Mouse (Mus musculus): Measurements from ENCODE around the gene Atp5s. TPM values are rescaled to one million over a fixed set of nuclear protein-coding genes. Genes with fewer than 3 reads are reported as not detected.

Atp5s gene
- polyA plus RNA-seq, 1 experiment from 2014 or later = 22.2 TPM

GRCm38 (mm10) chr12:69688368-69688767 is 36.4 kb upstream of the Atp5s start:
- ATAC-seq (ENCODE audit: low FRiP score) (no peak), DNase-seq (ENCODE audit: low spot score) (no peak)
- H3K36me3 ChIP-seq (ENCODE audit: control insufficient read depth, insufficient read depth, low read length) = no peaks in the 10 kb centered on the region
- 86% methylated on average over 2 of the region's 2 CpGs for WGBS
- H3K4me2 ChIP-seq (replicated peaks; ENCODE audit: low read depth, low read length) = no peak overlapping the region
- no peak overlapping the region for H3K9ac ChIP-seq (ENCODE audit: low read depth, low read length)
- no peaks in the 10 kb centered on the region for H3K27me3 ChIP-seq (ENCODE audit: control insufficient read depth, insufficient read depth, low read length)
- H3K4me3 ChIP-seq (ENCODE audit: low read depth, low read length) = no peak overlapping the region
- H3K9me3 ChIP-seq (ENCODE audit: control insufficient read depth, low read length) = no peaks in the 10 kb centered on the region
- H3K27ac ChIP-seq (ENCODE audit: low read depth, low read length) = no peak overlapping the region
- no peaks in the 10 kb centered on the region for H3K4me1 ChIP-seq (replicated peaks; ENCODE audit: control insufficient read depth, insufficient read depth, low read length)

- DNase-seq (ENCODE audit: low spot score) = no peak
These were observed 35.7 kb upstream of the Atp5s start for GRCm38 (mm10) chr12:69689094-69689493.

GRCm38 (mm10) chr12:69690714-69691113 is 34.0 kb upstream of the Atp5s start:
- WGBS = 92% methylated on average over 4 of the region's 4 CpGs
- Histone ChIP-seq H3K4me1 (replicated peaks; ENCODE audit: control insufficient read depth, insufficient read depth, low read length) (no peaks in the 10 kb centered on the region), H3K36me3 (ENCODE audit: control insufficient read depth, insufficient read depth, low read length) (no peaks in the 10 kb centered on the region), H3K9me3 (ENCODE audit: control insufficient read depth, low read length) (no peaks in the 10 kb centered on the region), H3K4me3 (ENCODE audit: low read depth, low read length) (no peak overlapping the region), H3K4me2 (replicated peaks; ENCODE audit: low read depth, low read length) (no peak overlapping the region), H3K27me3 (ENCODE audit: control insufficient read depth, insufficient read depth, low read length) (no peaks in the 10 kb centered on the region), H3K9ac (ENCODE audit: low read depth, low read length) (no peak overlapping the region), H3K27ac (ENCODE audit: low read depth, low read length) (no peak overlapping the region)
- DNase-seq (ENCODE audit: low spot score) (no peak), ATAC-seq (ENCODE audit: low FRiP score) (no peak)

More at GRCm38 (mm10) chr12:69689094-69689493, 35.7 kb upstream of the Atp5s start:
- H3K4me3 ChIP-seq (ENCODE audit: low read depth, low read length) = no peak overlapping the region
- H3K27me3 ChIP-seq (ENCODE audit: control insufficient read depth, insufficient read depth, low read length) = no peaks in the 10 kb centered on the region
- no peak for ATAC-seq (ENCODE audit: low FRiP score)
- H3K9me3 ChIP-seq (ENCODE audit: control insufficient read depth, low read length) = no peaks in the 10 kb centered on the region
- no peaks in the 10 kb centered on the region for H3K36me3 ChIP-seq (ENCODE audit: control insufficient read depth, insufficient read depth, low read length)
- H3K9ac ChIP-seq (ENCODE audit: low read depth, low read length) = no peak overlapping the region
- no peak overlapping the region for H3K4me2 ChIP-seq (replicated peaks; ENCODE audit: low read depth, low read length)
- H3K27ac ChIP-seq (ENCODE audit: low read depth, low read length) = no peak overlapping the region
- H3K4me1 ChIP-seq (replicated peaks; ENCODE audit: control insufficient read depth, insufficient read depth, low read length) = no peaks in the 10 kb centered on the region

GRCm38 (mm10) chr12:69693471-69693870 is 31.3 kb upstream of the Atp5s start:
- no peak for ATAC-seq (ENCODE audit: low FRiP score)
- WGBS = 83% methylated on average over 17 of the region's 17 CpGs
- DNase-seq (ENCODE audit: low spot score) = no peak

DNA sequence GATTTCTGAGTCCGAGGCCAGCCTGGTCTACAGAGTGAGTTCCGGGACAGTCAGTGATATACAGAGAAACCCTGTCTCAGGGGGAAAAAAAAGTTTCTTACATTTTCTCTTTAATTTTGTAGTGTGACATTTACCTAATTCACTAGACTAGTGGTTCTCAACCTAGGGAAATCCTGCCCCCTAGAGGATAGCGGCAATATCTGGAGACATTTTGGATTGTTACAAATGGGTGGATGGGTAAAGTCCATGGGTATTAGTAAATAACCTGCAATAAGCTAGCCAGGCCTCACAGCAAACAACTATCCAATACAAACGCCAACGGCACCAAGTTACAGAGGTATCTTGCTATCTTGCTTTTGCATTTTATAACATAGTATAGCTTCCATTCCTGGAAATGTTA is 28.0 kb upstream of the Atp5s start:
- no peaks in the 10 kb centered on the region for H3K36me3 ChIP-seq (ENCODE audit: control insufficient read depth, insufficient read depth, low read length)
- 80% methylated on average over 5 of the region's 5 CpGs for WGBS
- H3K27ac ChIP-seq (ENCODE audit: low read depth, low read length) = no peak overlapping the region
- no peaks in the 10 kb centered on the region for H3K4me1 ChIP-seq (replicated peaks; ENCODE audit: control insufficient read depth, insufficient read depth, low read length)
- H3K4me2 ChIP-seq (replicated peaks; ENCODE audit: low read depth, low read length) = no peak overlapping the region
- no peaks in the 10 kb centered on the region for H3K27me3 ChIP-seq (ENCODE audit: control insufficient read depth, insufficient read depth, low read length)
- ATAC-seq (ENCODE audit: low FRiP score) = no peak
- peak; percentile 52 for DNase-seq (ENCODE audit: low spot score)
- H3K9me3 ChIP-seq (ENCODE audit: control insufficient read depth, low read length) = no peaks in the 10 kb centered on the region
- H3K4me3 ChIP-seq (ENCODE audit: low read depth, low read length) = no peak overlapping the region
- H3K9ac ChIP-seq (ENCODE audit: low read depth, low read length) = no peak overlapping the region

More at GRCm38 (mm10) chr12:69693471-69693870, 31.3 kb upstream of the Atp5s start:
- Histone ChIP-seq H3K4me3 (ENCODE audit: low read depth, low read length) (no peak overlapping the region), H3K9me3 (ENCODE audit: control insufficient read depth, low read length) (no peaks in the 10 kb centered on the region), H3K27ac (ENCODE audit: low read depth, low read length) (no peak overlapping the region), H3K27me3 (ENCODE audit: control insufficient read depth, insufficient read depth, low read length) (no peaks in the 10 kb centered on the region), H3K36me3 (ENCODE audit: control insufficient read depth, insufficient read depth, low read length) (no peaks in the 10 kb centered on the region), H3K9ac (ENCODE audit: low read depth, low read length) (no peak overlapping the region), H3K4me1 (replicated peaks; ENCODE audit: control insufficient read depth, insufficient read depth, low read length) (no peaks in the 10 kb centered on the region), H3K4me2 (replicated peaks; ENCODE audit: low read depth, low read length) (no peak overlapping the region)

DNA sequence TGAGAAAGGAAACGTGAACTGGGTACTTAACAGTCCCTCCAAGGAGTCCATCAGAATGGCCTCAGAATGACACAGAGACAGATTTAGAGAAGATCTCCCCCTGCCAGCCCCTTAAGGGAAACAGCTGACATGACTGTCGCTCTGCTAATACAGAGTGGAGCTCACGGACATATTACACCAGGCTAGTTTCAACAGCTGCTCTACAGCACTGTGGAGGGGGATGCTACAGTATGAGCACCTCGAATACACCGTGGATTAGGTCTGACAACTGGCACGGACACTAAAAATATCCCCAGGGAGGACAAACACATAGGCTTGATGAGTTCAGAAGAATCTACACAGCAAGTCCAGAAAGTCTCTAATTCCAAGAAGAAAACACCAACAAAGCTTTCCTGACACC is 26.4 kb upstream of the Atp5s start:
- no peak overlapping the region for H3K9ac ChIP-seq (ENCODE audit: low read depth, low read length)
- WGBS = 92% methylated on average over 6 of the region's 6 CpGs
- ATAC-seq (ENCODE audit: low FRiP score) (no peak), DNase-seq (ENCODE audit: low spot score) (no peak)
- no peaks in the 10 kb centered on the region for H3K27me3 ChIP-seq (ENCODE audit: control insufficient read depth, insufficient read depth, low read length)
- H3K4me2 ChIP-seq (replicated peaks; ENCODE audit: low read depth, low read length) = no peak overlapping the region
- H3K4me1 ChIP-seq (replicated peaks; ENCODE audit: control insufficient read depth, insufficient read depth, low read length) = no peaks in the 10 kb centered on the region
- H3K4me3 ChIP-seq (ENCODE audit: low read depth, low read length) = no peak overlapping the region
- no peak overlapping the region for H3K27ac ChIP-seq (ENCODE audit: low read depth, low read length)
- H3K36me3 ChIP-seq (ENCODE audit: control insufficient read depth, insufficient read depth, low read length) = no peaks in the 10 kb centered on the region
- H3K9me3 ChIP-seq (ENCODE audit: control insufficient read depth, low read length) = no peaks in the 10 kb centered on the region

- Histone ChIP-seq H3K9ac (ENCODE audit: low read depth, low read length) (no peak overlapping the region), H3K27ac (ENCODE audit: low read depth, low read length) (no peak overlapping the region), H3K4me1 (replicated peaks; ENCODE audit: control insufficient read depth, insufficient read depth, low read length) (no peaks in the 10 kb centered on the region), H3K4me2 (replicated peaks; ENCODE audit: low read depth, low read length) (no peak overlapping the region), H3K9me3 (ENCODE audit: control insufficient read depth, low read length) (no peaks in the 10 kb centered on the region), H3K4me3 (ENCODE audit: low read depth, low read length) (no peak overlapping the region), H3K36me3 (ENCODE audit: control insufficient read depth, insufficient read depth, low read length) (no peaks in the 10 kb centered on the region), H3K27me3 (ENCODE audit: control insufficient read depth, insufficient read depth, low read length) (no peaks in the 10 kb centered on the region)
- DNase-seq (ENCODE audit: low spot score) = no peak
- 86% methylated on average over 11 of the region's 11 CpGs for WGBS
- no peak for ATAC-seq (ENCODE audit: low FRiP score)
These were observed 19.8 kb upstream of the Atp5s start for GRCm38 (mm10) chr12:69704799-69705458.

DNA sequence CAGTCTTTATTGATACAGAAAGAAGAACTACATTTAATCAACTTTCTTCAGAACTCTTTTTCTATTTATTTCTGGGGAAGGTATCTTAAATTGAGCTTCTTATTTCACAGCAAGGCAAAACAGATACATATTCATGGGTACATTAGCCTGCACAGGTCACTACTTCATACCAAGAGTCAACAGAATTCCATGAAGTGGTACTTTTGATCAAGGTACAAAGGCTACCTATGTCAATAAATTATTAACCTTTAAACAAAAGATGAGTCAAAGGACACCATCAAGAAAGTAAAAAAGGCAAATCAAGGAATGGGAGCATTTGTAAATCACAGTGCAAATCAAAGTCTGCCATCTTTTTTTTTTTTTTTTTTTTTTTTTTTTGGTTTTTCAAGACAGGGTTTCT is 11.1 kb upstream of the Atp5s start:
- DNase-seq (ENCODE audit: low spot score) = no peak
- ATAC-seq (ENCODE audit: low FRiP score) = no peak
- H3K27ac ChIP-seq (ENCODE audit: low read depth, low read length) = no peak overlapping the region
- H3K36me3 ChIP-seq (ENCODE audit: control insufficient read depth, insufficient read depth, low read length) = 0 out of 2 replicates have a peak, but pooled peaks cover 2% of the 10 kb centered on the region
- no peak overlapping the region for H3K4me3 ChIP-seq (ENCODE audit: low read depth, low read length)
- H3K9me3 ChIP-seq (ENCODE audit: control insufficient read depth, low read length) = no peaks in the 10 kb centered on the region
- H3K4me1 ChIP-seq (replicated peaks; ENCODE audit: control insufficient read depth, insufficient read depth, low read length) = no peaks in the 10 kb centered on the region
- H3K9ac ChIP-seq (ENCODE audit: low read depth, low read length) = no peak overlapping the region
- no peaks in the 10 kb centered on the region for H3K27me3 ChIP-seq (ENCODE audit: control insufficient read depth, insufficient read depth, low read length)
- H3K4me2 ChIP-seq (replicated peaks; ENCODE audit: low read depth, low read length) = no peak overlapping the region

- H3K4me3 ChIP-seq (ENCODE audit: low read depth, low read length) = no peak overlapping the region
- H3K4me2 ChIP-seq (replicated peaks; ENCODE audit: low read depth, low read length) = no peak overlapping the region
- 87% methylated on average over 3 of the region's 3 CpGs for whole genome bisulfite sequencing
- no peak overlapping the region for H3K27ac ChIP-seq (ENCODE audit: low read depth, low read length)
- 0 out of 2 replicates have a peak, but pooled peaks cover 2% of the 10 kb centered on the region for H3K36me3 ChIP-seq (ENCODE audit: control insufficient read depth, insufficient read depth, low read length)
- H3K27me3 ChIP-seq (ENCODE audit: control insufficient read depth, insufficient read depth, low read length) = no peaks in the 10 kb centered on the region
- H3K9ac ChIP-seq (ENCODE audit: low read depth, low read length) = no peak overlapping the region
- 0 out of 2 replicates have a peak, but pooled peaks cover 2% of the 10 kb centered on the region for H3K4me1 ChIP-seq (replicated peaks; ENCODE audit: control insufficient read depth, insufficient read depth, low read length)
- no peaks in the 10 kb centered on the region for H3K9me3 ChIP-seq (ENCODE audit: control insufficient read depth, low read length)
- ATAC-seq (ENCODE audit: low FRiP score) (no peak), DNase-seq (ENCODE audit: low spot score) (no peak)
These were observed 1.9 kb upstream of the Atp5s start for GRCm38 (mm10) chr12:69722857-69723256.
